Mouse (Mus musculus): Measurements from ENCODE around the gene Atxn1. TPM values are rescaled to one million over a fixed set of nuclear protein-coding genes. Genes with fewer than 3 reads are reported as not detected.

Gene Atxn1
- polyA plus RNA-seq, 1 experiment from 2014 or later = 9.0 TPM

DNA sequence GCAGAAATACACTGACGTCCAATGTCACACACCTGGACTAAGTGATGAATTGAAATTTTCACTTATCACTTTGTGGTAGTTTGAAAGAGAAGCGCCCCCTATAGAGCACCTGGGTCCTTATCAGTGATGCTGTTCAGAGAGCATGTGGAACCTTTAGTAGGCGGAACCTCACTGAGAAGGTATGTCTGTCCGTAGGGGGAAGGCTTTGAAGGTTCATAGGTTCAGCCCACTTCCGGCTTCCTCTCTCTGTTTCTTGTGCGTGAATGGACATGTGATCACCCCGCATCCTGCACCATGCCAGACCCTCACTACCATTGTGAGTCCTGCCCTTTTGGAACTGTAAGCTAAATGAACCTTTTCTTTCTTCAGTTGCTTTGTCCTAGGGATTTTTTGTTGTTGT, 29.0 kb downstream of the Atxn1 start:
- 78% methylated on average over 7 of the region's 7 CpGs for WGBS

DNA sequence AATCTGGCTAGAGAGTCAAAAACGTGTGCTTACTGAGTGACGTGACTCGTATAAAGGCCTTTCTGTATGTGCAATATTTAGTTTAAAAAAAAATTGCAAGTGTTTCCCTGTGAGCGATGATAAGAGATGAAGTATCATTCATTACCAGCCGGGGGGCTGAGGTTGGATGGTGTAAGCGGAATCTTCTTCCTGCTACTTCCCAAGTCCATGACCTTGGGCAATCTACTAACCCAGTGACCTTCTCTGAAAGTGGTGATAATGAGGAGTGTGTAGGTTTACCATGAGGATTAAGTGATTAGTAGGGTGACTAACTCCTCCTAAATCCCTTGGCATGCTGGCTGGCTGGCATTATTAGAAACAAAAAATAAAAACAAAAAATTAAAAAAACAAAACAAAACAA, 30.0 kb downstream of the Atxn1 start:
- ATAC-seq (replicated peaks) = no peak
- H3K36me3 ChIP-seq (replicated peaks) = no peaks in the 10 kb centered on the region
- WGBS = 68% methylated on average over 6 of the region's 6 CpGs
- no peak overlapping the region for H3K4me2 ChIP-seq
- H3K4me3 ChIP-seq = no peak overlapping the region
- H3K27me3 ChIP-seq (replicated peaks) = no peaks in the 10 kb centered on the region
- no peak overlapping the region for H3K9ac ChIP-seq
- H3K27ac ChIP-seq = no peak overlapping the region
- no peaks in the 10 kb centered on the region for H3K9me3 ChIP-seq
- 0 out of 2 replicates have a peak, but pooled peaks cover 10% of the 10 kb centered on the region for H3K4me1 ChIP-seq

More for the DNA sequence above, 29.0 kb downstream of the Atxn1 start:
- H3K4me1 ChIP-seq = 0 out of 2 replicates have a peak, but pooled peaks cover 10% of the 10 kb centered on the region
- no peak overlapping the region for H3K4me3 ChIP-seq
- no peak overlapping the region for H3K4me2 ChIP-seq
- no peak overlapping the region for H3K9ac ChIP-seq
- no peaks in the 10 kb centered on the region for H3K36me3 ChIP-seq (replicated peaks)
- no peaks in the 10 kb centered on the region for H3K27me3 ChIP-seq (replicated peaks)
- no peaks in the 10 kb centered on the region for H3K9me3 ChIP-seq
- H3K27ac ChIP-seq = no peak overlapping the region
- ATAC-seq (replicated peaks) = no peak

DNA sequence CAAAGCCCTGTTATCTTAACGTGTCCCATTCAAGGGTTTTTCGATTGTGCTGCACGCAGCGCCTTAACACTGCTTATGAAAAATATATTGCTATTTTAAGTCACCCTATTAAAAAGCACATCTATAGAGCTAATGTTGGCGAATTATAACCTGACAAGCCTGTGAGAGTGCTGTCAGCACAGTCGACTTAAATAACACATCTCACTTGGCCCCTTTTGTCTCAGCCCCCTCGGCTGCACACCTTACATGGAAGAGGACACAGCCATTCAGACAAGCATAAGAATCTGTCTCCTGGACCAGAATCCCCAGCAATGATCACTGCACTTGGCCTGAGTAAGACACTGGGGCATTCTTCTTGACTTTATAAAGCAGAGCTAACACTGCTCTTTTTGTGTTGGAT, 30.7 kb downstream of the Atxn1 start:
- Histone ChIP-seq H3K4me2 (no peak overlapping the region), H3K9me3 (no peaks in the 10 kb centered on the region), H3K36me3 (replicated peaks) (no peaks in the 10 kb centered on the region), H3K4me1 (0 out of 2 replicates have a peak, but pooled peaks cover 10% of the 10 kb centered on the region), H3K4me3 (no peak overlapping the region), H3K27me3 (replicated peaks) (no peaks in the 10 kb centered on the region), H3K27ac (no peak overlapping the region), H3K9ac (no peak overlapping the region)
- 57% methylated on average over 7 of the region's 7 CpGs for WGBS
- ATAC-seq (replicated peaks) = no peak

DNA sequence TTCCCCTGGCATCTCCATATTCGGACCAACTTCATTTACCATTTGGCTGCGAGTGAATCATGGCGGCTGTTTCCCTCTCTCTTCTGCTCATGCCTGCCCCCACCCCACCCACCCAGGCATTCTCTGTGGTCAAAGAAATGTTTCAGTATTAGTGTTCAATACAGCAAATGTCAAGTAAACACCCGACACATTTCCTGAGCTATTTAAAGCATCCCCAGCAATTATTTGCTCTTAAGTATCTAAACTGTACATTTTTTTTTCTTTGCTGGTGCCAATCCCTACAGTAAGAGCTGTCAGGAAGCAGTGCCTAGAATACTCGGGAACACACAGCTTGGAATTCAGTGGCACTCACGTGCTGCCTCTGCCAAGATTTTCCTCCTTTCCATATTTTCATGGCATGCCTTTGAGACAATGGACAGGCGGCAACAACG, 32.3 kb downstream of the Atxn1 start:
- Histone ChIP-seq H3K27ac (no peak overlapping the region), H3K9me3 (no peaks in the 10 kb centered on the region), H3K27me3 (replicated peaks) (no peaks in the 10 kb centered on the region), H3K4me3 (no peak overlapping the region), H3K9ac (no peak overlapping the region), H3K36me3 (replicated peaks) (no peaks in the 10 kb centered on the region), H3K4me1 (0 out of 2 replicates have a peak, but pooled peaks cover 10% of the 10 kb centered on the region), H3K4me2 (no peak overlapping the region)
- 68% methylated on average over 8 of the region's 8 CpGs for WGBS
- no peak for ATAC-seq (replicated peaks)

DNA sequence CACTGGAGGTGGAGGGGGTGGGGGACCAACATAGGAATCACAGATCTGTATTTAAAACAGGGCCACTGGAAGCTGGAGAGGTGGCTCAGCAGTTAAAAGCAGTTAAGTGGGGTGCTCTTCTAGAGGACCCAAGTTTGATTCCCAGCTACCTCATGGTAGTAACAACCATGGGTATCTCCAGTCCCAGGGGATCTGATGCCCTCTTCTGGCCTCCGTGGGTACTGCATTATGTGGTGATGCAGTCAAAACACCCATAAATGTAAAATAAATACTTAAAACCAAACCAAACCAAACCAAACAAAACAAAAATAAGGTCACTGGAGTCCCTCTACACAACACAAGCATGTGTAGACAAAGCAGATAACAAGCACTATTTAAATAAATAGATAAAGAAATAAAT, 32.9 kb downstream of the Atxn1 start:
- H3K27ac ChIP-seq = no peak overlapping the region
- 57% methylated on average over 1 of the region's 1 CpGs for WGBS

DNA sequence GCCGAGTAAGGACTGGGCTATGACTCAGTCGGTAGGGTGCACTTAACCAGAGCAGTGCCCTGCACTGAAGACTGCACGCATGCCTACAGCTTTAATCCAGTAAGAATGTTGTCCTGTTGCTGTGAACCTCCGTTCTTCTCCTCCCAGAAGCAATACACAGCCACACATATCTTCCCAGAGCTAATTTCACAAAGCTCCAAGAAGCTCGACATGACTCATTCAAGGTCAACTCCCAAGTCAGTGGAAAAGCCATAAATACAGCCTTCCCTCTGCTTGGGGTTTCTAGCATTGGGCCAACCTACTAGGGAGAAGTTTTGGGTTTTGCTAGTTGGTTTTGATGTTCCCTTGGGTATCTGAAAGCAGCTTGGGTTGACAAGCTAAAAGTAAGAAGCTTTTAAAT, 33.6 kb downstream of the Atxn1 start:
- Histone ChIP-seq H3K27ac (no peak overlapping the region), H3K27me3 (replicated peaks) (no peaks in the 10 kb centered on the region), H3K9ac (no peak overlapping the region), H3K9me3 (no peaks in the 10 kb centered on the region), H3K36me3 (replicated peaks) (no peaks in the 10 kb centered on the region), H3K4me1 (0 out of 2 replicates have a peak, but pooled peaks cover 10% of the 10 kb centered on the region), H3K4me3 (no peak overlapping the region), H3K4me2 (no peak overlapping the region)
- WGBS = 94% methylated on average over 5 of the region's 5 CpGs
- ATAC-seq (replicated peaks) = no peak

More for the DNA sequence above, 32.9 kb downstream of the Atxn1 start:
- H3K4me3 ChIP-seq = no peak overlapping the region
- no peak overlapping the region for H3K4me2 ChIP-seq
- H3K9me3 ChIP-seq = no peaks in the 10 kb centered on the region
- 0 out of 2 replicates have a peak, but pooled peaks cover 10% of the 10 kb centered on the region for H3K4me1 ChIP-seq
- no peak overlapping the region for H3K9ac ChIP-seq
- no peak for ATAC-seq (replicated peaks)
- H3K27me3 ChIP-seq (replicated peaks) = no peaks in the 10 kb centered on the region
- H3K36me3 ChIP-seq (replicated peaks) = no peaks in the 10 kb centered on the region

DNA sequence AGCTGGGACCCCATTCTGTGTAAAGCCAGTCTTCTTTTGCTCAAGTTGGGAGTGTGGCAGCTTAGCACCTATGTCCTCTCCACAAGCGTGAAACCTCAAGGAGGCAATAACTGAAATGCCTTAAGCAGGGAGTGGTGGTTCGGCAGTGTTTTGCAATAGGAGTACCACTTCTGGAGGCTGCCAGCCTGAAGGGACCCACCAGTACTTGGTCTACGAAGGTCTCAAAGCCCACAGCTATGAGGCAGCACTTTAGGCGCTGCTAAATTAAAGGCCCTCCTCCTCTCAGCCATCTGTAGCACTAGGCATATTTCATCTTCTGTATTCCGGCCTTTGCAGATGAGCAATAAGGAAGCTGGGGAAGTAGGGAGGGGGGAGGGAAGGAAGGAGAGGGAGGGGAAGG, 35.1 kb downstream of the Atxn1 start:
- ATAC-seq (replicated peaks) = no peak
- Histone ChIP-seq H3K9ac (no peak overlapping the region), H3K4me2 (no peak overlapping the region)

DNA sequence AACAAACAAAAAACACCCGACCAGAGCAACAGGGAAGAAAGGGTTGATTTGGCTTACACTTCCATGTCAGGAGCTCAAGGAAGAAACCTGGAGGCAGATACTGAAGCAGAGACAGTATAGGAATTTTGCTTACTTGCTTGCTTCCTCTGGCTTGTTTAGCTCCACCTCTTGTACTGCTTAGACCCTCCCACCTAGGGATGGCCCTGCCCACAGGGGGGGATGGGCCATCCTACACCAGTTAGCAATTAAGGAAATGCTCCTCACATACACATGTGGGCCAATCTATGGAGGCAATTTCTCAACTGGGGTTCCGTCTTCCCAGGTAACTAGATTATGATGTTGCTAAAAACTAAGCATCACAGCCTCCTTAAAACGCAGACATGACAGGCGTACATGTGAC, 39.5 kb downstream of the Atxn1 start:
- Histone ChIP-seq H3K4me1 (0 out of 2 replicates have a peak, but pooled peaks cover 3% of the 10 kb centered on the region), H3K9me3 (no peaks in the 10 kb centered on the region), H3K9ac (no peak overlapping the region), H3K27ac (no peak overlapping the region), H3K27me3 (replicated peaks) (no peaks in the 10 kb centered on the region), H3K36me3 (replicated peaks) (no peaks in the 10 kb centered on the region), H3K4me3 (no peak overlapping the region), H3K4me2 (no peak overlapping the region)
- ATAC-seq (replicated peaks) = no peak
- WGBS = 87% methylated on average over 4 of the region's 4 CpGs

More for the DNA sequence above, 35.1 kb downstream of the Atxn1 start:
- H3K27me3 ChIP-seq (replicated peaks) = no peaks in the 10 kb centered on the region
- H3K27ac ChIP-seq = no peak overlapping the region
- H3K4me3 ChIP-seq = no peak overlapping the region
- H3K36me3 ChIP-seq (replicated peaks) = no peaks in the 10 kb centered on the region
- 0 out of 2 replicates have a peak, but pooled peaks cover 10% of the 10 kb centered on the region for H3K4me1 ChIP-seq
- 76% methylated on average over 5 of the region's 5 CpGs for WGBS
- H3K9me3 ChIP-seq = no peaks in the 10 kb centered on the region

DNA sequence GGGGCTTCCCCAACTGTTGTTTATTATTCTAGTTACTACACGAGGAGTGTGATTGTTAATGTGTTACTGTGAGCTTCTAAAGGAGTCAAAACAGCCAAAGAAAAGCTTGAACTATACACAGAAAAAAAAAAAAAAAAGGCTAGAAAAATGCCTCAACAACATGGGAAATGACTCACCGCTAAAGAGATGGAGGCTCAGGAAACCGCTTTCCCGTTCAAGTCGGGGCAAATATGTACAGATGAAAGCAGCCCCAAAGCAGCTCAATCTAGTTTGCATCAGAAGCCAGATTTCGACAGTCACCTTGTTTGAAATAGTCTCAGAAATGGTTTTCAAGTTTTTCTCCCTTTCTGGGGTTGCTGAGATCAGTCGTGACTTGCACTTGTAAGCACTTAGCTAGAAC, 40.3 kb downstream of the Atxn1 start:
- 77% methylated on average over 7 of the region's 7 CpGs for WGBS
- Histone ChIP-seq H3K36me3 (replicated peaks) (no peaks in the 10 kb centered on the region), H3K27me3 (replicated peaks) (no peaks in the 10 kb centered on the region), H3K9me3 (no peaks in the 10 kb centered on the region), H3K4me1 (0 out of 2 replicates have a peak, but pooled peaks cover 3% of the 10 kb centered on the region), H3K27ac (no peak overlapping the region), H3K4me3 (no peak overlapping the region), H3K9ac (no peak overlapping the region), H3K4me2 (no peak overlapping the region)
- no peak for ATAC-seq (replicated peaks)

DNA sequence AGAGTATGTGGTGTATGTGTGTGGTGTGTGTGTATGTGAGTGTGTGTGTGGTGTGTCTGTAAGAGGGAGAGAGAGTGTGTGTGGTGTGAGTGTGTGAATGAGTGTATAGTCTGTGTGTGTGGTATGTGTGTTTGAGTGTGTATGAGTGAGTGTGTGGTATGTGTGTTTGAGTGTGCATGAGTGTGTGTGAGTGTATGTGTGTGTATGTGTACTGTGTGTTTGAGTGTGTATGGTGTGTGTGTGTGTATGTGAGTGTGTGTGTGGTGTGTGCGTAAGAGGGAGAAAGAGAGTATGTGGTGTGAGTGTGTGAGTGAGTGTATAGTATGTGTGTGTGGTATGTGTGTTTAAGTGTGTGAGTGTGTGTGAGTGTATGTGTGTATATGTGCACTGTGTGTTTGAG, 41.7 kb downstream of the Atxn1 start:
- 96% methylated on average over 1 of the region's 1 CpGs for WGBS
- Histone ChIP-seq H3K27me3 (replicated peaks) (no peaks in the 10 kb centered on the region), H3K9me3 (no peaks in the 10 kb centered on the region), H3K36me3 (replicated peaks) (no peaks in the 10 kb centered on the region), H3K4me3 (no peak overlapping the region), H3K27ac (no peak overlapping the region), H3K4me1 (0 out of 2 replicates have a peak, but pooled peaks cover 3% of the 10 kb centered on the region), H3K9ac (no peak overlapping the region), H3K4me2 (no peak overlapping the region)
- no peak for ATAC-seq (replicated peaks)

DNA sequence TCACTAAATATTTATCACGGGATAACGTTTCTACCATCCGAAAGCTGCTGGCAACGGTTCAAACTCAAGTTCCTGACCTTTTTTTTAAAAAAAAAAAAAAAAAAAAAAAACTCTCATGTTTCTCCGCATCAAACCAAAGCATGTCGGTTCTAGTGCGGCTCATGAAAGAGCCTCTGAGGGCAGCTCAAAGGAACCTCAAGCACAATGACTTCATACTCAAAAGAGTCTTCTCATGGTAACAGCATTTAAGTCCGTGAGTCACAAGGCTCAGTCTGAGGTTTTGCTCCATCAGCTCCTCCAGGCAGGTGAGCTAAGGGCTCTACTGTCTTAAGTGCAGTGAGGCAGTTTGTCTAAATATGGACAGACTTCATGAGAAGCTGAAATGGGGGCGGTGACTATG, 42.3 kb downstream of the Atxn1 start:
- Histone ChIP-seq H3K27ac (no peak overlapping the region), H3K27me3 (replicated peaks) (no peaks in the 10 kb centered on the region), H3K36me3 (replicated peaks) (no peaks in the 10 kb centered on the region), H3K4me1 (0 out of 2 replicates have a peak, but pooled peaks cover 3% of the 10 kb centered on the region), H3K4me2 (no peak overlapping the region), H3K4me3 (no peak overlapping the region), H3K9me3 (no peaks in the 10 kb centered on the region), H3K9ac (no peak overlapping the region)
- no peak for ATAC-seq (replicated peaks)
- WGBS = 50% methylated on average over 9 of the region's 9 CpGs

DNA sequence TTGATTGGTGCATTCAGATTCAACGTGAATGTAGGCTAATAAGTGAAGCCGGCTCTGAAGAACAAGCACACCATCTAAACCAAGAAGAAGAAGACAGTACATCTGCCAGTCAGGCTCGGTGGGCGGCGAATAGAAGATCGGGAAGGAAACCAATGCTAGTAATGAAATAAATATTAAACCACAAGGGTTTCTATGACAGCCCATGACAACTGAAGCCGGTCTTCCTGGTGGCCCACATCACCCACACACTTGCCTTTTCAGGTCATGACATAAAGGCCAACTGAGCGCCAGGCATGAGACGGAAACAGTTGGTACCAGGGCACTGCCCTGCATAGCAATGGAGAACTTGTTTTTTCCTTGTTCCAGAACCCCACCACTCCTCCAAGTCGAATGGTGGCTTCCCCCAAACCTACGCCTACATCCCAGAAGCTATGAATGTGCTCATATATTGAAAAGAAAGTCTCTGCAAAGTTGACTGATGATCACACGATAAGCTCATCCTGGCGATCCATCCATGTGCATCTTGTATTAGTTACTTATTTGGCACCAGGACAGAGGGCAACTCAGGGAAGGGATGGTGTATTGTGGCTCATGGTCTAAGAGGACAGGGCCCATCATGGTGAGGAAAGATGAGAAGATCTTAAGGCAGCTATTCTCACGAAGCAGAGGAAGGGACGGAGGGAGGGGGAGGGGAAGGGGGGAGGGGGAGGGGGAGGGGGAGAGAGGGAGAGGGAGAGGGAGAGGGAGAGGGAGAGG, 45.7 kb downstream of the Atxn1 start:
- Histone ChIP-seq H3K9ac (no peak overlapping the region), H3K4me2 (no peak overlapping the region), H3K27ac (no peak overlapping the region), H3K27me3 (replicated peaks) (no peaks in the 10 kb centered on the region), H3K4me1 (0 out of 2 replicates have a peak, but pooled peaks cover 3% of the 10 kb centered on the region), H3K4me3 (no peak overlapping the region), H3K9me3 (no peaks in the 10 kb centered on the region), H3K36me3 (replicated peaks) (no peaks in the 10 kb centered on the region)
- 94% methylated on average over 14 of the region's 15 CpGs for WGBS
- ATAC-seq (replicated peaks) = no peak

DNA sequence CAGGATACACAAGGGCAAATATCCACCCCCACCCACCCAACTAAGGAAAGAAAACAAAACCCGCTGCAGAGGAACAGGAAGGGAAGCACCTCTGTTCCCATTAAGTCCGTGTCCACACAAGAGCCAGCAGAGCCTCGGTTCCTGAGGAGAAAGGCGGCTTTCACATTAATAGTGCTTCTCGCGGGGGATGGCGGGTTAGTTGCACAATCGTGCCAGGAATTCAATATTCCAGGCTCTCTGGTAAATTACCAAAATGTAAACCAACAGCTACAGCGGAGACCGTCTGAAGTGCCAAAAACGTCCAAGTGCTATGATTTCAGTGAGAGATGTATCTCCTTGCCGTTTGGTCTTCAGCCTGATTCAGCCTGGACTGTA, 46.8 kb downstream of the Atxn1 start:
- 77% methylated on average over 12 of the region's 12 CpGs for WGBS
- ATAC-seq (replicated peaks) = no peak

More for the DNA sequence above, 46.8 kb downstream of the Atxn1 start:
- Histone ChIP-seq H3K4me1 (0 out of 2 replicates have a peak, but pooled peaks cover 3% of the 10 kb centered on the region), H3K4me2 (no peak overlapping the region), H3K27ac (no peak overlapping the region), H3K9ac (no peak overlapping the region), H3K27me3 (replicated peaks) (no peaks in the 10 kb centered on the region), H3K36me3 (replicated peaks) (no peaks in the 10 kb centered on the region), H3K4me3 (no peak overlapping the region), H3K9me3 (no peaks in the 10 kb centered on the region)

All from midbrain, embryonic 15.5 days (tissue).